Mouse (Mus musculus) MEL (cell line): ENCODE results near the gene Cyp4f14. TPM values are rescaled to one million over a fixed set of nuclear protein-coding genes. Genes with fewer than 3 reads are reported as not detected.

ENCODE experiments used
- DNase-seq: peaks from one replicate; pipeline ENCODE4 v3.0.0; 2011; ENCODE audit warnings: low read depth, low spot score
- H3K27ac ChIP-seq: 2 replicates; pipeline ENCODE4 v1.5.1; 2012; ENCODE audit warnings: low read depth, mild to moderate bottlenecking, control low read depth, low read length, moderate library complexity; ENCODE audit not compliant: control insufficient read depth
- H3K27me3 ChIP-seq, 2 experiments: fragments of 150-350 bp in 1 of 2; sonication (generic) in 1 of 2; 2 replicates each; pipeline ENCODE4 v1.6.1; 2012; ENCODE audit warnings: low read length in 2 of 2, mild to moderate bottlenecking in 2 of 2, improper control_type of control experiment in 1 of 2, moderate library complexity in 1 of 2; ENCODE audit not compliant: insufficient read depth in 2 of 2, control insufficient read depth in 1 of 2
- H3K36me3 ChIP-seq, 2 experiments: 2 replicates each; pipeline ENCODE4 v1.6.1; 2012 to 2014; ENCODE audit warnings: low read length in 2 of 2, improper control_type of control experiment in 1 of 2, inconsistent platforms in 1 of 2, mild to moderate bottlenecking in 1 of 2; ENCODE audit not compliant: insufficient read depth in 2 of 2, control insufficient read depth in 1 of 2
- H3K4me1 ChIP-seq, 2 experiments: fragments of 150-350 bp in 1 of 2; sonication (generic) in 1 of 2; 2 replicates each; pipeline ENCODE4 v1.6.1; 2012; ENCODE audit warnings: low read length in 2 of 2, improper control_type of control experiment in 1 of 2, mild to moderate bottlenecking in 1 of 2; ENCODE audit not compliant: insufficient read depth in 2 of 2, control insufficient read depth in 1 of 2
- H3K4me3 ChIP-seq, 2 experiments: fragments of 150-350 bp in 1 of 2; sonication (generic) in 1 of 2; 2 replicates each; pipeline ENCODE4 v1.5.1; 2012; ENCODE audit warnings: low read depth in 2 of 2, low read length in 2 of 2, mild to moderate bottlenecking in 2 of 2, moderate library complexity in 2 of 2, control low read depth in 1 of 2, improper control_type of control experiment in 1 of 2; ENCODE audit not compliant: control insufficient read depth in 1 of 2, insufficient read depth in 1 of 2
- H3K79me2 ChIP-seq: 2 replicates; pipeline ENCODE4 v1.6.1; 2012; ENCODE audit warnings: mild to moderate bottlenecking, low read length, moderate library complexity; ENCODE audit not compliant: control insufficient read depth, poor library complexity, insufficient read depth
- H3K9ac ChIP-seq: 2 replicates; pipeline ENCODE4 v1.6.1; 2012; ENCODE audit warnings: low read depth, mild to moderate bottlenecking, control low read depth, low read length, moderate library complexity; ENCODE audit not compliant: control insufficient read depth, poor library complexity, severe bottlenecking
- H3K9me3 ChIP-seq: fragments of 150-350 bp; sonication (generic); replicated peaks from 2 replicates; pipeline ENCODE4 v1.6.1; 2012; ENCODE audit warnings: mild to moderate bottlenecking, low read length, improper control_type of control experiment, moderate library complexity; ENCODE audit not compliant: insufficient read depth
- BHLHE40 ChIP-seq: IDR thresholded peaks from 2 replicates; pipeline ENCODE4 v1.6.1; 2012; ENCODE audit warnings: low read depth, mild to moderate bottlenecking, inconsistent platforms, low read length, improper control_type of control experiment, borderline replicate concordance
- CHD2 ChIP-seq: IDR thresholded peaks from 2 replicates; pipeline ENCODE4 v1.6.1; 2011; ENCODE audit warnings: low read length, improper control_type of control experiment
- CTCF ChIP-seq, 3 experiments: IDR thresholded peaks in 2 of 3; conservative IDR thresholded peaks in 1 of 3; 2 replicates each; pipeline ENCODE4 v1.5.1; 2011 to 2012; ENCODE audit warnings: low read length in 3 of 3, low read depth in 2 of 3, mild to moderate bottlenecking in 2 of 3, improper control_type of control experiment in 1 of 3, inconsistent platforms in 1 of 3, mixed read lengths in 1 of 3, moderate library complexity in 1 of 3; ENCODE audit not compliant: control insufficient read depth in 1 of 3, insufficient read depth in 1 of 3, poor library complexity in 1 of 3, severe bottlenecking in 1 of 3
- E2F4 ChIP-seq: IDR thresholded peaks from 2 replicates; pipeline ENCODE4 v1.6.1; 2011; ENCODE audit warnings: low read depth, low read length, improper control_type of control experiment, borderline replicate concordance
- ELF1 ChIP-seq: IDR thresholded peaks from 2 replicates; pipeline ENCODE4 v1.6.1; 2014; ENCODE audit warnings: low read depth, mild to moderate bottlenecking, inconsistent platforms, low read length, improper control_type of control experiment, moderate library complexity
- EP300 ChIP-seq, 2 experiments: IDR thresholded peaks; 2 replicates each; pipeline ENCODE4 v1.6.1; 2011; ENCODE audit warnings: improper control_type of control experiment in 2 of 2, low read length in 2 of 2, low read depth in 1 of 2, mild to moderate bottlenecking in 1 of 2
- ETS1 ChIP-seq: IDR thresholded peaks from 2 replicates; pipeline ENCODE4 v1.6.1; 2012; ENCODE audit warnings: low read depth, mild to moderate bottlenecking, inconsistent platforms, low read length, improper control_type of control experiment, moderate library complexity
- GATA1 ChIP-seq: IDR thresholded peaks from 2 replicates; pipeline ENCODE4 v1.6.1; 2011; ENCODE audit warnings: low read depth, low read length, improper control_type of control experiment
- HCFC1 ChIP-seq: IDR thresholded peaks from 2 replicates; pipeline ENCODE4 v1.6.1; 2012; ENCODE audit warnings: low read depth, mild to moderate bottlenecking, inconsistent platforms, low read length, improper control_type of control experiment, moderate library complexity
- KAT2A ChIP-seq: conservative IDR thresholded peaks from 2 replicates; pipeline ENCODE4 v1.6.1; 2012; ENCODE audit warnings: low read depth, low read length, improper control_type of control experiment, inconsistent platforms
- MAFK ChIP-seq: IDR thresholded peaks from 2 replicates; pipeline ENCODE4 v1.6.1; 2011; ENCODE audit warnings: low read depth, mild to moderate bottlenecking, low read length, improper control_type of control experiment, borderline replicate concordance
- MXI1 ChIP-seq: IDR thresholded peaks from 2 replicates; pipeline ENCODE4 v1.6.1; 2011; ENCODE audit warnings: mild to moderate bottlenecking, low read depth, low read length, improper control_type of control experiment
- POLR2AphosphoS2 ChIP-seq: IDR thresholded peaks from 2 replicates; pipeline ENCODE4 v1.6.1; 2011; ENCODE audit warnings: low read length, improper control_type of control experiment
- POLR2AphosphoS5 ChIP-seq: IDR thresholded peaks from 2 replicates; pipeline ENCODE4 v1.6.1; 2012; ENCODE audit warnings: low read depth, borderline replicate concordance, mild to moderate bottlenecking, inconsistent platforms, low read length, moderate library complexity, mixed read lengths
- RAD21 ChIP-seq: IDR thresholded peaks from 2 replicates; pipeline ENCODE4 v1.6.1; 2011; ENCODE audit warnings: mild to moderate bottlenecking, low read depth, low read length, improper control_type of control experiment
- RCOR1 ChIP-seq: IDR thresholded peaks from 2 replicates; pipeline ENCODE4 v1.6.1; 2012; ENCODE audit warnings: low read depth, mild to moderate bottlenecking, inconsistent platforms, low read length, improper control_type of control experiment
- SMC3 ChIP-seq: IDR thresholded peaks from 2 replicates; pipeline ENCODE4 v1.6.1; 2011; ENCODE audit warnings: low read depth, low read length, improper control_type of control experiment
- TBP ChIP-seq: IDR thresholded peaks from 2 replicates; pipeline ENCODE4 v1.8.0; 2011; ENCODE audit warnings: low read depth, low read length, improper control_type of control experiment
- UBTF ChIP-seq: IDR thresholded peaks from 2 replicates; pipeline ENCODE4 v1.6.1; 2012; ENCODE audit warnings: low read depth, mild to moderate bottlenecking, inconsistent platforms, low read length, improper control_type of control experiment, moderate library complexity, borderline replicate concordance; ENCODE audit not compliant: insufficient read depth
- USF1 ChIP-seq: IDR thresholded peaks from 2 replicates; pipeline ENCODE4 v1.6.1; 2014; ENCODE audit warnings: low read depth, mild to moderate bottlenecking, inconsistent platforms, low read length, improper control_type of control experiment, moderate library complexity
- ZC3H11A ChIP-seq: IDR thresholded peaks from 2 replicates; pipeline ENCODE4 v1.6.1; 2012; ENCODE audit warnings: low read depth, mild to moderate bottlenecking, inconsistent platforms, low read length, improper control_type of control experiment
- ZNF384 ChIP-seq: IDR thresholded peaks from 2 replicates; pipeline ENCODE4 v1.6.1; 2012; ENCODE audit warnings: low read depth, mild to moderate bottlenecking, inconsistent platforms, low read length, improper control_type of control experiment
- polyA plus RNA-seq, 2 experiments: library from polyadenylated mRNA; stranded (reverse) in 1 of 2; unstranded in 1 of 2; fragments of >175 nt in 1 of 2; fragments of >200 nt in 1 of 2; gene quantifications; 2 replicates each; pipeline versions ENCODE4 v1.2.1 to v1.2.4; 2012; ENCODE audit warnings: low replicate concordance in 2 of 2, low read depth in 1 of 2; ENCODE audit not compliant: insufficient read length in 2 of 2, insufficient read depth in 1 of 2, missing spikeins in 1 of 2
- total RNA-seq: library from RNA; depleted of rRNA; stranded (reverse); fragments of 300-350 nt; gene quantifications from 2 replicates; pipeline ENCODE4 v1.2.3, GENCODE M21; 2012

The Cyp4f14 gene
- total and polyA plus RNA-seq, 3 experiments: not detected

DNA sequence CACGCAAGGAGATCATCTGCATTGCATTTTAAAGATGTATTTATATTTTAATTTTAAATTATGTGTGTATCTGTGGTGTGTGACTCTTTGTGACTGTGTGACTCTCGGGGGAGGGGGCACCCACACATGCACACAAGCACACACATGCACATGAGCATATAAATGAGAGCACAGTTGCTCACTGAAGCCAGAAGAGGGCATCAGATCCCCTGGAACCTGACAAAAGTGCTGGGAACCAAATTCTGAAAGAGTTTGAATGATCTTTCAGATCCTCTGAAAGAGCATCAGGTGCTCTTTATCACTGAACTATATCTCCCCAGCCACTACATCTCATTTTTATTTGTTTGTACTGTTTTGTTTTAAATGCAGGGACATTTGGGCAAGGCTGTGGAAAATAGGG lies 12.7 kb downstream of the Cyp4f14 start:
- Histone ChIP-seq H3K9me3 (no peaks in the 10 kb centered on the region), H3K9ac (no peak overlapping the region), H3K27ac (no peak overlapping the region), H3K4me1 (no peaks in the 10 kb centered on the region), H3K27me3 (peaks cover 0 to 1% of the 10 kb centered on the region in 2 experiments; a peak in 1 of 4 replicates), H3K79me2 (no peaks in the 10 kb centered on the region), H3K4me3 (no peak overlapping the region), H3K36me3 (no peaks in the 10 kb centered on the region)
- DNase-seq: peak; percentile 20
- TF ChIP-seq TBP (no peak), RAD21 (peak; percentile 41), SMC3 (peak; percentile 39), CTCF (IDR thresholded peaks at IDR 0.05 in 2 of 3, conservative IDR thresholded peaks at IDR 0.05 in 1 of 3; ENCODE audit: control insufficient read depth in 1 of 3, insufficient read depth in 1 of 3, low read depth in 2 of 3, low read length in 3 of 3, poor library complexity in 1 of 3, severe bottlenecking in 1 of 3) (peak; percentile 6 to 48 (median 31); a peak in 3 of 6 replicates)

DNA sequence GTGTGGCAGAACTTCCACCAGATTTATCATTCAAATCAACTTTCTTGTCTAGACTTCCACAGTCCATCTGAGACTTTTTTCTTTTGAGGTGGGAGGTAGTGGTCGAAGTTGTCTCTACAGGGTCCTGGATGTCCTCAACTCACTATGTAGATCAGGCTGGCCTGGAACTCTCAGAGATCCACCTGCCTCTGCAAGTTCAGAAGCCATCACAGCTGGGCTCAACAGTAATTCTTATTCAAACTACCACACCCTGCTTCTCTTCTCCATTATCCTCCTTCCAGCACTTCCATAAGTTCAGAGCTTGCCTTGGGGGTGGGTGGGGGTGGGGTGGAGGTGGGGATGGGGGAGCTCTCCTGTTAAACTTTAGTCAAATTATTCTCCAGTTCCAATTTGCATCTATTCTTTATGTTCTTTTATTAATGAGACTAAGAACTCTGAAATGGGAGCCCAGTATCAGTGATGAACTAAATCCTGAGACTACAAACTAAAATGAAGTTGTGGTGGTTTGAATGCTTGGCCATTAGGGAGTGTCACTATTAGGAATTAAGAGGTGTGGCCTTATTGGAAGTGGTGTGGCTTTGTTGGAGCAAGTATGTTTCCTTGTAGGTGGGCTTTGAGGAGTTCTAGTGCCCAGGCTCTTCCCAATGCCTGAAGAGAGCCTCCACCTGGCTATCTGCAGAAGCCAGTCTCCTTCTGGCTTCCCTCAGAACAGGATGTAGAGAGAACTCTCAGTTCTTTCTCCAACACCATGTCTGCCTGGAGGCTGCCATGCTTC lies 15.2 kb downstream of the Cyp4f14 start:
- Histone ChIP-seq H3K4me3 (no peak overlapping the region), H3K9me3 (no peaks in the 10 kb centered on the region), H3K9ac (no peak overlapping the region), H3K27ac (no peak overlapping the region), H3K27me3 (peaks cover 0 to 1% of the 10 kb centered on the region in 2 experiments; a peak in 1 of 4 replicates), H3K79me2 (no peaks in the 10 kb centered on the region), H3K36me3 (no peaks in the 10 kb centered on the region), H3K4me1 (no peaks in the 10 kb centered on the region)
- DNase-seq: no peak
- no peak for TF ChIP-seq KAT2A
- TF ChIP-seq USF1: no peak
- TF ChIP-seq MAFK: no peak
- TF ChIP-seq CHD2: no peak
- no peak for TF ChIP-seq ZC3H11A
- TF ChIP-seq E2F4: no peak
- no peak for TF ChIP-seq SMC3
- TF ChIP-seq GATA1: no peak
- no peak for TF ChIP-seq ELF1
- no peak for TF ChIP-seq ETS1
- no peak for TF ChIP-seq UBTF
- TF ChIP-seq POLR2AphosphoS2: no peak
- no peak for TF ChIP-seq MXI1
- no peak for TF ChIP-seq POLR2AphosphoS5
- TF ChIP-seq EP300 (IDR thresholded peaks at IDR 0.05; ENCODE audit: low read depth in 1 of 2, low read length in 2 of 2): no peak
- TF ChIP-seq BHLHE40: no peak
- TF ChIP-seq HCFC1: no peak
- TF ChIP-seq ZNF384: no peak
- TF ChIP-seq RCOR1: no peak
